Mouse (Mus musculus) forebrain, embryonic 16.5 days (tissue): ENCODE measurements at regions not wholly inside any gene's neighbourhood (a gene's known extent, or its start where the extent isn't known, plus 50 kb on each side); places are given as distances from the start of the nearest gene placed in this dataset.

Experiments used
- ATAC-seq: fragments of 200-750 bp; cut with Nextera tagmentation; 2 replicates; pipeline ENCODE4 v1.8.0; 2017; ENCODE audit warnings: mild to moderate bottlenecking, moderate library complexity
- H3K27ac ChIP-seq: fragments of 300-500 bp; sonication (generic); 2 replicates; pipeline ENCODE4 v1.5.1; 2014; ENCODE audit warnings: low read length, control low read depth
- H3K27me3 ChIP-seq: fragments of 300-500 bp; sonication (generic); replicated peaks from 2 replicates; pipeline ENCODE4 v1.6.1; 2014; ENCODE audit warnings: low read length; ENCODE audit not compliant: control insufficient read depth, insufficient read depth
- H3K36me3 ChIP-seq: fragments of 300-500 bp; sonication (generic); 2 replicates; pipeline ENCODE4 v1.6.1; 2014; ENCODE audit not compliant: control insufficient read depth, insufficient read depth
- H3K4me1 ChIP-seq: fragments of 300-500 bp; sonication (generic); replicated peaks from 2 replicates; pipeline ENCODE4 v1.6.1; 2014; ENCODE audit warnings: low read length; ENCODE audit not compliant: control insufficient read depth, insufficient read depth
- H3K4me2 ChIP-seq: fragments of 300-500 bp; sonication (generic); 2 replicates; pipeline ENCODE4 v1.6.1; 2014; ENCODE audit warnings: mild to moderate bottlenecking, low read length, control low read depth
- H3K4me3 ChIP-seq: fragments of 300-500 bp; sonication (generic); replicated peaks from 2 replicates; pipeline ENCODE4 v1.5.1; 2014; ENCODE audit warnings: mild to moderate bottlenecking, low read length, control low read depth
- H3K9ac ChIP-seq: fragments of 300-500 bp; sonication (generic); replicated peaks from 2 replicates; pipeline ENCODE4 v1.6.1; 2014; ENCODE audit warnings: low read depth, low read length, control low read depth
- H3K9me3 ChIP-seq: fragments of 300-500 bp; sonication (generic); 2 replicates; pipeline ENCODE4 v1.6.1; 2016; ENCODE audit warnings: low read length; ENCODE audit not compliant: control insufficient read depth
- WGBS: fragments of 180-500 bp; shearing (Covaris S2); extraction: QIAGEN DNeasy Blood & Tissue Kit; methylation state at CpG from one replicate; pipeline ENCODE4 v1.1.7; 2014; 5-methylcytosine and 5-hydroxymethylcytosine counted together

GRCm38 (mm10) chr4:105282681-105283462 is 125.7 kb downstream of the Plpp3 start:
- Histone ChIP-seq H3K4me2 (no peak overlapping the region), H3K36me3 (no peaks in the 10 kb centered on the region), H3K9me3 (no peaks in the 10 kb centered on the region), H3K4me1 (peaks cover 11% of the 10 kb centered on the region), H3K4me3 (no peak overlapping the region), H3K27ac (no peak overlapping the region), H3K27me3 (no peaks in the 10 kb centered on the region), H3K9ac (no peak overlapping the region)
- ATAC-seq = no peak
- 15% methylated on average over 6 of the region's 6 CpGs for WGBS

- H3K4me1 ChIP-seq = peaks cover 11% of the 10 kb centered on the region
- H3K36me3 ChIP-seq = no peaks in the 10 kb centered on the region
- H3K4me3 ChIP-seq = no peak overlapping the region
- H3K27ac ChIP-seq = no peak overlapping the region
- H3K4me2 ChIP-seq = no peak overlapping the region
- H3K9me3 ChIP-seq = no peaks in the 10 kb centered on the region
- ATAC-seq = no peak
- 93% methylated on average over 5 of the region's 5 CpGs for WGBS
- no peak overlapping the region for H3K9ac ChIP-seq
- no peaks in the 10 kb centered on the region for H3K27me3 ChIP-seq
Measured at GRCm38 (mm10) chr4:105285431-105286013, 128.4 kb downstream of the Plpp3 start.

GRCm38 (mm10) chr4:105286299-105286698 is 129.2 kb downstream of the Plpp3 start:
- whole genome bisulfite sequencing = 85% methylated on average over 6 of the region's 6 CpGs
- no peak overlapping the region for H3K27ac ChIP-seq

GRCm38 (mm10) chr4:105286809-105287208 is 129.7 kb downstream of the Plpp3 start:
- Histone ChIP-seq H3K27me3 (no peaks in the 10 kb centered on the region), H3K36me3 (no peaks in the 10 kb centered on the region), H3K9me3 (no peaks in the 10 kb centered on the region), H3K9ac (no peak overlapping the region), H3K4me3 (no peak overlapping the region), H3K27ac (no peak overlapping the region), H3K4me2 (no peak overlapping the region), H3K4me1 (peaks cover 7% of the 10 kb centered on the region)
- 84% methylated on average over 10 of the region's 10 CpGs for WGBS
- ATAC-seq = no peak

More at GRCm38 (mm10) chr4:105286299-105286698, 129.2 kb downstream of the Plpp3 start:
- no peaks in the 10 kb centered on the region for H3K27me3 ChIP-seq
- H3K4me1 ChIP-seq = peaks cover 11% of the 10 kb centered on the region
- no peaks in the 10 kb centered on the region for H3K9me3 ChIP-seq
- no peak overlapping the region for H3K4me2 ChIP-seq
- H3K36me3 ChIP-seq = no peaks in the 10 kb centered on the region
- no peak overlapping the region for H3K4me3 ChIP-seq
- no peak for ATAC-seq
- H3K9ac ChIP-seq = no peak overlapping the region

- H3K27ac ChIP-seq = no peak overlapping the region
- no peaks in the 10 kb centered on the region for H3K36me3 ChIP-seq
- H3K9ac ChIP-seq = no peak overlapping the region
- no peak overlapping the region for H3K4me2 ChIP-seq
- H3K9me3 ChIP-seq = no peaks in the 10 kb centered on the region
- peaks cover 5% of the 10 kb centered on the region; the same call in 1 of the 2 replicates for H3K4me1 ChIP-seq
- no peak for ATAC-seq
- WGBS = 46% methylated on average over 7 of the region's 7 CpGs
- H3K4me3 ChIP-seq = no peak overlapping the region
- H3K27me3 ChIP-seq = no peaks in the 10 kb centered on the region
Measured at GRCm38 (mm10) chr4:105287419-105287818, 130.3 kb downstream of the Plpp3 start.

- ATAC-seq = no peak
- no peak overlapping the region for H3K27ac ChIP-seq
- no peaks in the 10 kb centered on the region for H3K27me3 ChIP-seq
- H3K9me3 ChIP-seq = no peaks in the 10 kb centered on the region
- no peak overlapping the region for H3K9ac ChIP-seq
- no peaks in the 10 kb centered on the region for H3K4me1 ChIP-seq
- no peak overlapping the region for H3K4me2 ChIP-seq
- WGBS = 60% methylated on average over 4 of the region's 4 CpGs
- no peak overlapping the region for H3K4me3 ChIP-seq
- H3K36me3 ChIP-seq = no peaks in the 10 kb centered on the region
Measured at GRCm38 (mm10) chr4:105289635-105290034, 132.5 kb downstream of the Plpp3 start.

GRCm38 (mm10) chr4:105290847-105291475 is 133.8 kb downstream of the Plpp3 start:
- H3K4me1 ChIP-seq = no peaks in the 10 kb centered on the region
- WGBS = 10% methylated on average over 11 of the region's 11 CpGs
- no peak overlapping the region for H3K4me3 ChIP-seq
- no peaks in the 10 kb centered on the region for H3K36me3 ChIP-seq
- no peaks in the 10 kb centered on the region for H3K27me3 ChIP-seq
- H3K9ac ChIP-seq = no peak overlapping the region
- H3K4me2 ChIP-seq = no peak overlapping the region
- H3K9me3 ChIP-seq = no peaks in the 10 kb centered on the region
- no peak for ATAC-seq
- H3K27ac ChIP-seq = no peak overlapping the region

- no peak overlapping the region for H3K27ac ChIP-seq
- WGBS = 11% methylated on average over 1 of the region's 1 CpGs
- no peaks in the 10 kb centered on the region for H3K36me3 ChIP-seq
- H3K27me3 ChIP-seq = no peaks in the 10 kb centered on the region
- no peaks in the 10 kb centered on the region for H3K4me1 ChIP-seq
- no peak overlapping the region for H3K9ac ChIP-seq
- no peaks in the 10 kb centered on the region for H3K9me3 ChIP-seq
- H3K4me3 ChIP-seq = no peak overlapping the region
- no peak overlapping the region for H3K4me2 ChIP-seq
- ATAC-seq = no peak
Measured at GRCm38 (mm10) chr4:105291503-105291902, 134.4 kb downstream of the Plpp3 start.

- 87% methylated on average over 6 of the region's 6 CpGs for WGBS
- H3K4me3 ChIP-seq = no peak overlapping the region
- no peak for ATAC-seq
- H3K27me3 ChIP-seq = no peaks in the 10 kb centered on the region
- H3K27ac ChIP-seq = no peak overlapping the region
- H3K36me3 ChIP-seq = no peaks in the 10 kb centered on the region
- 0 out of 2 replicates have a peak, but pooled peaks cover 3% of the 10 kb centered on the region for H3K9me3 ChIP-seq
- no peak overlapping the region for H3K9ac ChIP-seq
- no peaks in the 10 kb centered on the region for H3K4me1 ChIP-seq
- no peak overlapping the region for H3K4me2 ChIP-seq
Measured at GRCm38 (mm10) chr4:105299358-105299757, 142.2 kb downstream of the Plpp3 start.
